Mouse (Mus musculus): ENCODE measurements around the gene Tmem91. TPM values are rescaled to one million over a fixed set of nuclear protein-coding genes. Genes with fewer than 3 reads are reported as not detected.
A peak's percentile ranks its signal among the peaks of the same experiment; 100 is the strongest.

Gene Tmem91
- polyA plus RNA-seq, 1 experiment: 3.7 TPM

GRCm38 (mm10) chr7:25710519-25711130 lies 35.7 kb upstream of the Tmem91 start:
- Histone ChIP-seq H3K9ac (ENCODE audit: low read depth, poor library complexity, severe bottlenecking) (peak overlapping the region; percentile 40), H3K36me3 (ENCODE audit: control insufficient read depth, insufficient read depth, low read length, poor library complexity, severe bottlenecking) (peaks cover 7% of the 10 kb centered on the region), H3K27ac (ENCODE audit: insufficient read depth, low read length) (no peak overlapping the region), H3K4me1 (ENCODE audit: control insufficient read depth, insufficient read depth, low read length) (no peaks in the 10 kb centered on the region), H3K9me3 (replicated peaks; ENCODE audit: control insufficient read depth, insufficient read depth, low read length, poor library complexity, severe bottlenecking) (no peaks in the 10 kb centered on the region), H3K4me3 (ENCODE audit: low read depth, low read length) (no peak overlapping the region), H3K27me3 (ENCODE audit: control insufficient read depth, insufficient read depth, low read length, poor library complexity, severe bottlenecking) (no peaks in the 10 kb centered on the region)
- TF ChIP-seq POLR2A (IDR thresholded peaks at IDR 0.05; ENCODE audit: insufficient read depth, low read length) (no peak), EP300 (IDR thresholded peaks at IDR 0.05; ENCODE audit: insufficient read depth, low read depth, low read length) (no peak), CTCF (IDR thresholded peaks at IDR 0.05; ENCODE audit: low read depth, low read length) (no peak)

GRCm38 (mm10) chr7:25709961-25710360 lies 35.0 kb upstream of the Tmem91 start:
- Histone ChIP-seq H3K9ac (ENCODE audit: low read depth, poor library complexity, severe bottlenecking) (peak overlapping the region; percentile 40), H3K9me3 (replicated peaks; ENCODE audit: control insufficient read depth, insufficient read depth, low read length, poor library complexity, severe bottlenecking) (no peaks in the 10 kb centered on the region), H3K36me3 (ENCODE audit: control insufficient read depth, insufficient read depth, low read length, poor library complexity, severe bottlenecking) (peaks cover 6% of the 10 kb centered on the region), H3K4me3 (ENCODE audit: low read depth, low read length) (peak overlapping the region; percentile 13; the same call in 1 of the 2 replicates), H3K4me1 (ENCODE audit: control insufficient read depth, insufficient read depth, low read length) (no peaks in the 10 kb centered on the region), H3K27me3 (ENCODE audit: control insufficient read depth, insufficient read depth, low read length, poor library complexity, severe bottlenecking) (no peaks in the 10 kb centered on the region), H3K27ac (ENCODE audit: insufficient read depth, low read length) (no peak overlapping the region)
- TF ChIP-seq EP300 (IDR thresholded peaks at IDR 0.05; ENCODE audit: insufficient read depth, low read depth, low read length): no peak
- no peak for TF ChIP-seq CTCF (IDR thresholded peaks at IDR 0.05; ENCODE audit: low read depth, low read length)
- TF ChIP-seq POLR2A (IDR thresholded peaks at IDR 0.05; ENCODE audit: insufficient read depth, low read length): no peak

GRCm38 (mm10) chr7:25707581-25708292 lies 32.8 kb upstream of the Tmem91 start:
- Histone ChIP-seq H3K9ac (ENCODE audit: low read depth, poor library complexity, severe bottlenecking) (peak overlapping the region; percentile 33; the same call in 1 of the 2 replicates), H3K4me3 (ENCODE audit: low read depth, low read length) (peak overlapping the region; percentile 13; the same call in 1 of the 2 replicates), H3K27me3 (ENCODE audit: control insufficient read depth, insufficient read depth, low read length, poor library complexity, severe bottlenecking) (no peaks in the 10 kb centered on the region), H3K4me1 (ENCODE audit: control insufficient read depth, insufficient read depth, low read length) (no peaks in the 10 kb centered on the region), H3K9me3 (replicated peaks; ENCODE audit: control insufficient read depth, insufficient read depth, low read length, poor library complexity, severe bottlenecking) (no peaks in the 10 kb centered on the region), H3K36me3 (ENCODE audit: control insufficient read depth, insufficient read depth, low read length, poor library complexity, severe bottlenecking) (no peaks in the 10 kb centered on the region), H3K27ac (ENCODE audit: insufficient read depth, low read length) (no peak overlapping the region)
- TF ChIP-seq EP300 (IDR thresholded peaks at IDR 0.05; ENCODE audit: insufficient read depth, low read depth, low read length): no peak
- no peak for TF ChIP-seq CTCF (IDR thresholded peaks at IDR 0.05; ENCODE audit: low read depth, low read length)
- TF ChIP-seq POLR2A (IDR thresholded peaks at IDR 0.05; ENCODE audit: insufficient read depth, low read length): no peak

GRCm38 (mm10) chr7:25706578-25707170 lies 31.7 kb upstream of the Tmem91 start:
- TF ChIP-seq EP300 (IDR thresholded peaks at IDR 0.05; ENCODE audit: insufficient read depth, low read depth, low read length): no peak
- TF ChIP-seq CTCF (IDR thresholded peaks at IDR 0.05; ENCODE audit: low read depth, low read length): no peak
- no peak for TF ChIP-seq POLR2A (IDR thresholded peaks at IDR 0.05; ENCODE audit: insufficient read depth, low read length)
- no peak overlapping the region for H3K27ac ChIP-seq (ENCODE audit: insufficient read depth, low read length)
- H3K27me3 ChIP-seq (ENCODE audit: control insufficient read depth, insufficient read depth, low read length, poor library complexity, severe bottlenecking): no peaks in the 10 kb centered on the region

GRCm38 (mm10) chr7:25705801-25706251 lies 30.9 kb upstream of the Tmem91 start:
- H3K27me3 ChIP-seq (ENCODE audit: control insufficient read depth, insufficient read depth, low read length, poor library complexity, severe bottlenecking): no peaks in the 10 kb centered on the region
- H3K4me3 ChIP-seq (ENCODE audit: low read depth, low read length): no peak overlapping the region
- H3K9me3 ChIP-seq (replicated peaks; ENCODE audit: control insufficient read depth, insufficient read depth, low read length, poor library complexity, severe bottlenecking): 0 out of 2 replicates have a peak, but pooled peaks cover 3% of the 10 kb centered on the region
- H3K27ac ChIP-seq (ENCODE audit: insufficient read depth, low read length): no peak overlapping the region
- no peaks in the 10 kb centered on the region for H3K4me1 ChIP-seq (ENCODE audit: control insufficient read depth, insufficient read depth, low read length)
- TF ChIP-seq CTCF (IDR thresholded peaks at IDR 0.05; ENCODE audit: low read depth, low read length) (no peak), EP300 (IDR thresholded peaks at IDR 0.05; ENCODE audit: insufficient read depth, low read depth, low read length) (no peak)
- H3K9ac ChIP-seq (ENCODE audit: low read depth, poor library complexity, severe bottlenecking): no peak overlapping the region
- no peaks in the 10 kb centered on the region for H3K36me3 ChIP-seq (ENCODE audit: control insufficient read depth, insufficient read depth, low read length, poor library complexity, severe bottlenecking)

More at GRCm38 (mm10) chr7:25706578-25707170, 31.7 kb upstream of the Tmem91 start:
- Histone ChIP-seq H3K4me3 (ENCODE audit: low read depth, low read length) (no peak overlapping the region), H3K9ac (ENCODE audit: low read depth, poor library complexity, severe bottlenecking) (no peak overlapping the region), H3K4me1 (ENCODE audit: control insufficient read depth, insufficient read depth, low read length) (no peaks in the 10 kb centered on the region), H3K36me3 (ENCODE audit: control insufficient read depth, insufficient read depth, low read length, poor library complexity, severe bottlenecking) (no peaks in the 10 kb centered on the region), H3K9me3 (replicated peaks; ENCODE audit: control insufficient read depth, insufficient read depth, low read length, poor library complexity, severe bottlenecking) (0 out of 2 replicates have a peak, but pooled peaks cover 3% of the 10 kb centered on the region)
